Mouse (Mus musculus) cortical plate, adult 2 months (tissue): ENCODE data around the gene Smim22. TPM values are rescaled to one million over a fixed set of nuclear protein-coding genes. Genes with fewer than 3 reads are reported as not detected.
A peak's percentile ranks its signal among the peaks of the same experiment; 100 is the strongest.

ENCODE experiments used
- H3K27ac ChIP-seq: fragments of 200-500 bp; 2 replicates; pipeline ENCODE4 v1.5.1; 2012; ENCODE audit warnings: low read length, control low read depth, inconsistent platforms; ENCODE audit not compliant: insufficient read depth
- H3K4me1 ChIP-seq: fragments of 200-500 bp; 2 replicates; pipeline ENCODE4 v1.6.1; 2011; ENCODE audit warnings: low read length; ENCODE audit not compliant: control insufficient read depth, insufficient read depth
- H3K4me3 ChIP-seq: fragments of 200-500 bp; 2 replicates; pipeline ENCODE4 v1.5.1; 2011; ENCODE audit warnings: mild to moderate bottlenecking, low read length, control low read depth; ENCODE audit not compliant: insufficient read depth
- CTCF ChIP-seq: fragments of 200-500 bp; IDR thresholded peaks from 2 replicates; pipeline ENCODE4 v1.5.1; 2011; ENCODE audit warnings: mild to moderate bottlenecking, control low read depth, low read length; ENCODE audit not compliant: insufficient read depth; ENCODE audit errors: extremely low read depth
- POLR2A ChIP-seq: fragments of 200-500 bp; IDR thresholded peaks from 2 replicates; pipeline ENCODE4 v1.6.1; 2011; ENCODE audit warnings: mild to moderate bottlenecking, low read length, control low read depth; ENCODE audit not compliant: insufficient read depth; ENCODE audit errors: extremely low read depth
- polyA plus RNA-seq: library from polyadenylated mRNA; depleted of rRNA; stranded (reverse); fragments of >200 nt; gene quantifications from 2 replicates; pipeline ENCODE4 v1.2.3, GENCODE M21; 2012; rRNA removed

The Smim22 gene
- polyA plus RNA-seq, 1 experiment = 3.1 TPM

DNA sequence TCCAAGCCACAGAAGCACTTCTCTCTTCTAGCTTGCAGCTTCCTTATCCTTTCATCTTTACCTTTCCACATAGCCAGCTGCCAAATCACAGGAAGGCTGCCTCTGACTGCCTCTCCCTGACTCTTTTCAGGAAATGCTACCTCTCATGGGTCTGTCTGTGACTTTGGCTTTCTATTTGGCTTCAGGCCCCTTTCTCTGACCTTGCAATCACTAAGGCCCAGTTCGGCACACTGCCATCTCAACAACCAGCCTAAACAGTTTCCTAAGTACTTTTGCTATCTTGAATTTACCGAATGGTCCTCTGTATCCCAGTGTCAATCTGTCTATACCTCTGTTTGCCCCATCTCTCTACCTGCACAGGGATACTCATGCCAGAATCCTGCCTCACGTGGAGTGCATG is 28.5 kb downstream of the Smim22 start:
- TF ChIP-seq POLR2A (no peak), CTCF (no peak)
- no peaks in the 10 kb centered on the region for H3K4me1 ChIP-seq
- no peak overlapping the region for H3K27ac ChIP-seq
- no peak overlapping the region for H3K4me3 ChIP-seq

DNA sequence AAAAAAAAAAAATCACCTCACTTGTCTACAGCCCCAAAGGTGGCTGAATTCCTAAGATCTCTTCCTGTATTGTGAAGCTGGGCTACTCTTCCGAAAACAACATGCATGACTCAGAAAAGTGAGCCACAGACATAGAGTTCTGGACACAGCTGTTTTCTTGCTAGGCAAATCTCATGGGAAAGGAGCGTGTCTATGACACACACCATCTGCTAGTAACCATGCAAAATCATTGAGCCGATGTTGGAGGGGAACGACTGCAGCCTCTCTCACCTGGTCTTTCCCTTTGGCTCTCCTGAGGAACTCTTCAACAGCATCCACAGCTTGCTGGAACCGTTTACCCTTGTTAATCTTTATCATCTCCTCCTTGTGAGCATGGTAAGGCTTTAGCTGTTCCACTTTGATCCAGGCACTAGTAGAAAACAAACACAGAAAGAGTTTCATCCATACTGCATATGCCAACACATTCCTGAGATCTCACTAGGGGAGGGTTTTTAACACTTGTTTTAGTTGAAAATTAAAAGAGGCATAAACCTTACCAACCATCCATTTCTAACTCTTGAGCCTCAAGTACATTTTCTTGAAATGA is 29.7 kb downstream of the Smim22 start:
- Histone ChIP-seq H3K4me1 (no peaks in the 10 kb centered on the region), H3K4me3 (no peak overlapping the region), H3K27ac (no peak overlapping the region)
- TF ChIP-seq POLR2A = no peak
- TF ChIP-seq CTCF = no peak

DNA sequence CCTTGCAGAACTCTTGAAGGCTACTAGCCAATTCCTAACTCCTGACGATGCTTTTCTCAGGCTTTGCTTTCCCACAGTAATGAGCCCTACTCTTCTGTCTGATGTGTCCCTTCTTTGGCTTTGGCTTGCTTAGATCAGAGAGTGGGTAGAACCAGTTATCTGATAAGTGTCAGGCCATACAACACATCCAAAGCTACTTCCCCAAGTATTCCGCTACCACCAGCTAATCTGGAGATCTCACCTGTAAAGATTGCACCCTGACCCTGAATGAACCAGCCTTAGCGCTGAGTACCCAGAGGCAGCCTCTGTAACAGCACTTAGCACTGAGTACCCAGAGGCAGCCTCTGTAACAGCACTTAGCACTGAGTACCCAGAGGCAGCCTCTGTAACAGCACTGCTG is 38.2 kb downstream of the Smim22 start:
- TF ChIP-seq CTCF (no peak), POLR2A (no peak)
- H3K27ac ChIP-seq = no peak overlapping the region
- H3K4me3 ChIP-seq = no peak overlapping the region
- H3K4me1 ChIP-seq = peaks cover 2% of the 10 kb centered on the region; the same call in 1 of the 2 replicates

DNA sequence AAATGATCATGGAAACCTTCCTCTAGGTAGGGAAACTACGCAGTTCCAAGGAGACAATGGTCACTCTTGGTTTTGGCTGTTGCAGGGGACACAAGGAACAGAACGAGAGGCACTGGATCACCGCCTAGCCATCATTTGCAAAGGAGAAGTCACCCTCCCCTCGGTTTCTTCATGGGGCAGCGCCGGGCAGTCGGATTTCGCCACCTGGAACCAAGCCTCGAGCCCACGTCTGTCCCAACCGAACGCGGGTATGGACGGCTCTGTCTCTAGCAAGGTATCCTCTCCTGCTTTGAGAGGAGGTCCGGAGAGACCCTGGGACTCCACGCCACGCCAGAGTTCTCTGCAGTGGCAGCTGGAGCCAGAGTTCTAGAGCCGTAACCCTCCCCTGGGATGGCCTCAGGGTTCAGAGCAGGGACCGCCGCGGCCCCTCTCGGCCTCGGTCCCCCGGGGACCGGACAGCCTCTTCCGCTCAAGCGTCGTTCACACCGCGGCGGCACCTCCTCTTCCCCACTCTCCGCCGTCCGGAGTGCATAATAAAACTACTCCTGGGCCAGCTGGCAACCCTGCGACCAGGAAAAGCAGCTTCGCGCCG is 42.2 kb downstream of the Smim22 start:
- Histone ChIP-seq H3K27ac (peak overlapping the region; percentile 33; the same call in 1 of the 2 replicates), H3K4me3 (peak overlapping the region; percentile 69), H3K4me1 (peaks cover 4% of the 10 kb centered on the region; the same call in 1 of the 2 replicates)
- TF ChIP-seq CTCF (no peak), POLR2A (no peak)

DNA sequence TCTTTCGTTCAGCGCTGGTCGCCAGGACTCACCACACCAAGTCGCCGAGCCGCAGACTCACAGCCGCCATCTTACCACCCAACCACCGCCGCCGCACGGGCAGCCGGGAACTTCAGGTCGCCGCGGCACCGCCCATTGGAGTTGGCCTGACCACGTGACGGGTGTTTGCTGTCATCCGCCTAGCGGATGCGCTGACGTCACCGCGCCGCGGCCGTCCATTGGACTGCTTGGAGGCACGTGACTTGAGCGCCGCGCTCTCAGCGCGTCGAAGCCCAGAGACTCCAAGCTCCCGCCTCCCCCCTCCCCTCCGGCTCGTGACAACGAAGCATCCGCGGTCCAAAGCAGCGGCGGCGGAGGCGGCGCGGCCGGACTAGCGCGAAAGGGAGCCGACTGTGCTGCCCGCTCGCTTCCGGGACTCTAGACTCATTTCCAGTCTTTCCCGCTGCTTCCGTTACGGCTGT is 42.7 kb downstream of the Smim22 start, which contains the start of the genes Glyr1 and Ubn1:
TSS of gene Glyr1 (minus strand) at position 90 of the 461 bp plus-strand sequence.
TSS of gene Ubn1 (plus strand) at position 284 of the 461 bp plus-strand sequence.
- TF ChIP-seq POLR2A (peak; percentile 83), CTCF (no peak)
- H3K27ac ChIP-seq = peak within 1 kb of the TSS; percentile 95
- H3K4me3 ChIP-seq = peak within 1 kb of the TSS; percentile 69
- H3K4me1 ChIP-seq = peaks cover 4% of the 10 kb centered on the region; the same call in 1 of the 2 replicates

DNA sequence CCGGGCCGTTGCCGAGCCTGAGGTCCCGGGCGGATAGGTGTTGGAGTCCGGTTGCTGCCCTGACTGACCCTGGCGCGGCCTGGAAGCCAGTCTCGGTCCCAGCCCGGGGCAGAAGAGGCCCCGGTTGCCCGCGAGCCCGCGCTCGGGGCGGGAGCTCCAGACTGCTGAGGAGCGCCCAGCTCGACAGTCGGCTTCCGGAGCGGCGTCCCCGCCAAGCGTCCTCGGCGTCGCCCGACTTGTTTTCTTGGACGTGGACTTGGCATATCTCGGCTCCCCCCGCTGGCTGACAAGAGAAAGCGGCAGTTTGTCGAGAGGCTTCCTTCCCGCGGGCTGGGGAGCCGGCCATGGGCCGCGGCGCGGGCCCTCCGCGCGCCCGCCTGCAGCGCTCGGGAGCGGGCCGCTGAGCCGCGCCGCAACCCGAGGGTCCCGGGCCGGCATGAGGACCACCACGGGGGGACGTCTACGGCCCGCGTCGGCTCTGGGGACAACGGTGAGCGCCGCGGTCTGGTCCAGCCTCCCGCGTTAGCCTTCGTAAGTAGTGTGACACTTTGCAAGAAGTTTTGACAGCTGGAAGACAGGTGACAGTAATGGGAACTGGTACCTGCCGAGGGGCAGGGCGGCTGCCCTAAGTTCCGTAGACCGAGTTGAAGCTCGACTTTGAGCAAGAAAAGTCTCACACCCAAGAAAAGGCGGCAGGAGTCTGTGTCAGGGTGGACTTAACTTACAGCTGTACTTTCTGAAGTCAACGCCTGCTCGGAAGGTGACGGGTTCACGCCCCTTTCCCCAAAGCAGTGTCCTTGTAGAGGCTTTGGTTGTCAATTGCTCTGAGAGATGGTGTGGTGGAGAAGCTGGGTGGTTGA is 43.4 kb downstream of the Smim22 start:
- peak overlapping the region; percentile 69 for H3K4me3 ChIP-seq
- H3K27ac ChIP-seq = peak overlapping the region; percentile 95
- H3K4me1 ChIP-seq = peaks cover 4% of the 10 kb centered on the region; the same call in 1 of the 2 replicates
- no peak for TF ChIP-seq CTCF
- no peak for TF ChIP-seq POLR2A

Other genes with a start within 250 kb of the Smim22 start
- 203 and 214 TPM in 2 replicates for gene Cdip1, start 217.0 kb upstream of the Smim22 start, polyA plus RNA-seq
- gene 4930562C15Rik, start 171.9 kb upstream of the Smim22 start, polyA plus RNA-seq = not detected in 2 replicates
- gene Ubald1, start 127.0 kb upstream of the Smim22 start, polyA plus RNA-seq = 58.4 and 59.4 TPM in 2 replicates
- 229 and 239 TPM in 2 replicates for gene Mgrn1, start 121.0 kb upstream of the Smim22 start, polyA plus RNA-seq
- gene Nudt16l1, start 68.5 kb upstream of the Smim22 start, polyA plus RNA-seq = 102 and 104 TPM in 2 replicates
- gene Anks3, start 43.1 kb upstream of the Smim22 start, polyA plus RNA-seq = 101 and 118 TPM in 2 replicates
- gene Sept12, start 9.4 kb upstream of the Smim22 start, polyA plus RNA-seq = not detected in 2 replicates
- 300 and 341 TPM in 2 replicates for gene Rogdi, start 6.3 kb downstream of the Smim22 start, polyA plus RNA-seq
- 146 and 157 TPM in 2 replicates for gene Glyr1, start 42.6 kb downstream of the Smim22 start, polyA plus RNA-seq
- gene Ubn1, start 42.8 kb downstream of the Smim22 start, polyA plus RNA-seq = 30.3 and 30.4 TPM in 2 replicates
- 0.25 and 0.42 TPM in 2 replicates for gene Ppl, start 125.1 kb downstream of the Smim22 start, polyA plus RNA-seq
- gene Sec14l5, start 139.8 kb downstream of the Smim22 start, polyA plus RNA-seq = 12.2 and 15.4 TPM in 2 replicates
- gene Nagpa, start 196.7 kb downstream of the Smim22 start, polyA plus RNA-seq = 17.4 and 19.4 TPM in 2 replicates
- 8.6 and 9.3 TPM in 2 replicates for gene AU021092, start 215.0 kb downstream of the Smim22 start, polyA plus RNA-seq
- gene Alg1, start 226.3 kb downstream of the Smim22 start, polyA plus RNA-seq = 52.7 and 58.7 TPM in 2 replicates
- 10.0 and 10.9 TPM in 2 replicates for gene Eef2kmt, start 248.7 kb downstream of the Smim22 start, polyA plus RNA-seq